Mouse (Mus musculus) B cell, adult (primary cell): ENCODE results near the gene Pbld1. TPM values are rescaled to one million over a fixed set of nuclear protein-coding genes. Genes with fewer than 3 reads are reported as not detected.

Experiments used
- total RNA-seq: library from RNA; stranded (reverse); gene quantifications from 4 replicates; pipeline ENCODE4 v1.2.4, GENCODE M21; 2023; ENCODE audit not compliant: inconsistent age

Pbld1 gene
- 0.22 to 0.55 TPM in 2 of 4 replicates, not detected in the others for total RNA-seq

DNA sequence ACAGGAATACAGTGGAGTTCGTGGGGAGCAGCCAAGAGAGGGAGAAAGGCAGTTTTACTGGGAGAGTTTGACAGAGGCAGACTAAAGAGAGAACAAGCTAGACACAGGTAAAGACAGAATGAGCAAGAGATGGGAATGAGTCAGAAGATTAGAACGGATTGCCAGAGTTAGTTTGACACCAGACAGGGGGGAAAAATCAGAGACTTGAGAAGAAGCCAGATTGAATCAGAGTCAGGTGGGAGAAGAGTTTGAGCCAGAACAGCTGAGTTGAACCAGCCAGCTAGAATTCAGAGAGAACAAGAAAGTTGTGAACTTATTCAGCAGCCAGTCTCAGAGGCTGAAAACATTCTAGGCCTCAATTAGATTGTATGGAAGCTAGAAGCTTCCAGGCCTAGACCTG lies at the start of gene Pbld1:
Gene Pbld1 (plus strand): TSS at position 301 of the 400 bp plus-strand sequence.

DNA sequence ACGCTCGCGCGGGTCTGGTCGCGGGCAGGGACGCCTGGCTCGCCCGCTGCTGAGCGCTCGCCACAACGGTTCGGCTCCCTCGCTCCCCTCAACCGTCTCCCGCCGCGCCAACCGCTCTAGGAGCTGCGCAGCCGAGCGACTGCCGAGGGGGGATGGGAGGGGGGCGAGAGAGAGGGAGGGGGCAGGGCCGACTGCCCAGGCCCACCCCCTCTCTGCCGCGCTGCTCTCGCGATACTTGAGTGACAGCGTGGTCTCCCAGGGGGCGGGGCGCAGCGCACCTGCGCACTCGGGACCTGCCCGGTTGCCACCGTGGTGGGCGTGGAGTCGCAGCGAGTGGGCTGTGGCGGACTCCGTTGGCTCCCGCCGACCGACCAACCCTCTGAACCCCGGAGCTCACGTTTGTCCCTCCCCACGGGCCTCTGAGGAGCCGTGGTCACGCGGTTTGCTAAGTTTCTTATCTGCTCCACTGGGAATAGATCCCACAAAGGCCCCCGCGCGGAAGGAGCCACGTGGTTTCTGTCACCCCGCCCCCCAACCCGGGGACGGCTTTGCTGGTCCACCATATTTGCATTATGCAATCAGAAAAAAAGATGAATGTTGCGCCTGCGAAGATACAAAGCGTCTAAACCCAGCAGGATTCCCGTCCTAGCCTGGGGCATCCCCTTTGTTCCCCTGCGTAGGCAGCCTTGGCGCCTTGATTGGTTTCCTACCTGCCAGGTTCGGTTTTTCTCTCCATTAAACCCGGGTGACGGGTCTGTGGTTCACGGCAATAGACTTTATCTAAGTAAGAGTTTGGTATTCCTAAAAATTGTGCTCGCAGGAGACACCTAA lies 36.0 kb upstream of the Pbld1 start, which contains the start of the genes Hnrnph3 and Pbld2:
Gene Hnrnph3 (minus strand): TSS at position 469 of the 831 bp plus-strand sequence.
Gene Pbld2 (plus strand): TSS at position 567 of the 831 bp plus-strand sequence.

GRCm38 (mm10) chr10:63099521-63099920 lies 39.6 kb downstream of the Pbld1 start, which contains the start of gene Atoh7:
Gene Atoh7, plus strand, starts transcription at chr10:63099651.

Other genes with a start within 250 kb of the Pbld1 start
- gene Tet1, start 151.2 kb upstream of the Pbld1 start, total RNA-seq, result 6.1 to 8.7 TPM (median 7.1 TPM) in 4 replicates
- gene Slc25a16, start 139.5 kb upstream of the Pbld1 start, total RNA-seq, result 12.0 to 17.3 TPM (median 14.8 TPM) in 4 replicates
- 1.8 to 4.3 TPM (median 2.3 TPM) in 4 replicates for gene Dna2, start 113.1 kb upstream of the Pbld1 start, total RNA-seq
- gene Rufy2, start 79.9 kb upstream of the Pbld1 start, total RNA-seq, result 27.5 to 41.1 TPM (median 34.5 TPM) in 4 replicates
- 93.8 to 104 TPM (median 103 TPM) in 4 replicates for gene Hnrnph3, start 35.9 kb upstream of the Pbld1 start, total RNA-seq
- gene Pbld2, start 35.8 kb upstream of the Pbld1 start, total RNA-seq, result 0.75 to 3.3 TPM (median 1.3 TPM) in 4 replicates
- gene Atoh7, start 39.5 kb downstream of the Pbld1 start, total RNA-seq, result not detected in 4 replicates
- gene Mypn, start 143.8 kb downstream of the Pbld1 start, total RNA-seq, result not detected in 4 replicates
- 246 to 271 TPM (median 257 TPM) in 4 replicates for gene Herc4, start 183.6 kb downstream of the Pbld1 start, total RNA-seq